Mouse (Mus musculus): ENCODE data around the gene Tmem108.

DNA sequence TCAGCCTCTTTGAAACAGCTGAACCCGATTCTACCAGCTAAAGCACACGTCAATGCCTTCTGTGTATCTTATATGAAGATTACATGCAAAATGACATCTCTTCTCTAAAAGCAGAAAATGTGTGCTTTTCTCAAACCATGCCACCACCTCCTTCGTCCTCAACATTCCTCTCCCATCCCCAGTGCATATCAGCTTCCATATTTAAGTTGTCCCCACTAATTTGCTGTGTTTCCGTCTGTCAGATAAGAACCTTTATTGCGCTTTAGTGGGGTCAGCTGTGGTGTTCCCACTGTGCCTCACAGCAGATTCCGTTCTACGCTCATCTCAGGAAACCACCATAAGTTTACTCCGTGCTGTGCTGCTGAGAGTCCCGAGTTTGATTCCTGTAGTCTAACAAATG is 1.8 kb downstream of the Tmem108 start:
- TF ChIP-seq CTCF (IDR thresholded peaks at IDR 0.05; ENCODE audit: borderline replicate concordance, extremely low read depth, insufficient read depth, insufficient read length) (no peak), POLR2A (IDR thresholded peaks at IDR 0.05; ENCODE audit: borderline replicate concordance, extremely low read depth, insufficient read depth, insufficient read length, poor library complexity, severe bottlenecking) (no peak)

Measured in brain, embryonic 14.5 days (tissue).